Mouse (Mus musculus) heart, postnatal 0 days (tissue): ENCODE data around the gene Gpr152.

Experiments used
- CTCF ChIP-seq: IDR thresholded peaks from 2 replicates; pipeline ENCODE4 v1.5.1; 2016; ENCODE audit warnings: antibody characterized with exemption, control low read depth, low read depth
- EP300 ChIP-seq: IDR thresholded peaks from 2 replicates; pipeline ENCODE4 v1.6.1; 2016; ENCODE audit warnings: antibody characterized with exemption, low read depth

DNA sequence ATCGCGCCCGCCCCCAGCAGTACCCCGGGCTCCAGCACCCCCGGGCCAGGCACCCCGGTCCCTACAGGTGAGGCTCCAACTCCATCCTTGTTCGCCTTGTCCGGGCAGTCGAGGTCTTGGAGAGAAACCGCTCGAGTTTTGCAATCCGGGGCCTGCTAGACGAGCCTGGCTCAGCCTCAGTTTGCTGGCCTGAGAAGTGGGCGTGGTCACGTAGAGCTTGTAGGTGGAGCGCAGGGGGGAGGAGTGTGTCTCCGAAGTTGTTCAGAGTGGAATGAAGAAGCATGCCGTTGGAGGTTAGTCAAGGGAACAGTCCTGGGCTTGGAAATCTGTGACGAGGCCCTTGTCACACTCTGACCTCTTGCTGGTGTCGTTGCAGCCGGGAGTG, 42.2 kb upstream of the Gpr152 start:
- TF ChIP-seq EP300 (no peak), CTCF (no peak)
